Mouse (Mus musculus): ENCODE results near the gene Rad9a.

DNA sequence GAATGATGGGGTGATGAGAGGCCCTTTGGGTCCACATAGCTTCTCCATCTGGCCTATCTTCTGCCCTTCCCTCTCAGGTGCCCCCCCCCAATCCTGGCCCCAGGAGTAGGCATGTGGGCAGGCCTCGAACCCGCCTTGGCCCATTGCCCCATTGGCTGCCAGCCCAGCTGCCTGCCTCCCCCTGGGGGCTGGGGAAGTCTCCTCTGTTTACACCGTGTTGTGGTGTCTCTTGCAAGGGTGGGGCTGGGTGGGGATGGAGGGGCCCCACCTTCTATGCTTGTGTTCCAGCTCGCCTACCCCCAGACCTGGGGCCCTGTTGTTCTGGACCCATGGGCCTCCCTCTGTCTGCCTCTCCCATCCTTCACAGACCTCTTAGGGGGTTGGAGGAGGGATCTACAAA, 19.0 kb upstream of the Rad9a start:
- TF ChIP-seq POLR2A (IDR thresholded peaks at IDR 0.05; ENCODE audit: insufficient read depth, low read depth, low read length) (no peak), CTCF (IDR thresholded peaks at IDR 0.05) (no peak), EP300 (IDR thresholded peaks at IDR 0.05; ENCODE audit: insufficient read depth, low read depth, low read length) (no peak)

All from heart, adult 2 months (tissue).